ENCODE assay signal across 17 mouse cellular contexts in genomic region chr9:69345550-69345949, GRCm38 (mm10). TPM values are rescaled to one million over a fixed set of nuclear protein-coding genes. Genes with fewer than 3 reads are reported as not detected.
A peak's percentile ranks its signal among the peaks of the same experiment; 100 is the strongest.
DNase-seq lines count a peak whose midpoint lies in the region; ATAC-seq and TF ChIP-seq lines count a peak whose summit lies in the region.
"Had no signal": no experiment of that assay in that cellular context is flagged by ENCODE, and none has a peak within 500 bp of the region (broad histone marks: within the 10 kb centered on the region; RNA-seq: fewer than 3 reads in every experiment).

No protein-coding gene starts in this region.

- no peak for TF ChIP-seq CTCF in brain, embryonic 14.5 days (IDR thresholded peaks at IDR 0.05; ENCODE audit: borderline replicate concordance, extremely low read depth, insufficient read depth, insufficient read length)

- ATAC-seq in CD4-positive, CD25-positive, alpha-beta regulatory T cell, adult 4 months = no peak
- ATAC-seq: forebrain, embryonic 13.5 days; forebrain, postnatal 0 days; hindbrain, postnatal 0 days had no signal

- no peak for TF ChIP-seq POLR2A in brain, embryonic 14.5 days (IDR thresholded peaks at IDR 0.05; ENCODE audit: borderline replicate concordance, extremely low read depth, insufficient read depth, insufficient read length, poor library complexity, severe bottlenecking)

- peak; percentile 29 for DNase-seq in CD4-positive, CD25-positive, alpha-beta regulatory T cell, adult 2 months (ENCODE audit: low read depth, low spot score)
- peak; percentile 18 for DNase-seq in brain, embryonic 14.5 days (ENCODE audit: low read depth)
- peak; percentile 49 for DNase-seq in thymus, postnatal 14 days
- DNase-seq in yolk sac, embryonic 10.5 days (ENCODE audit: low spot score) = peak; percentile 19
- no peak for DNase-seq in B cell, adult 2 months
- DNase-seq in lung, postnatal 10 days = no peak
- DNase-seq: adrenal gland, adult 2 months; adrenal gland, postnatal 25 days; cerebellum, adult 2 months; cerebellum, postnatal 10 days; forebrain, postnatal 0 days; gastrocnemius, postnatal 36 days; heart, adult 11 months; heart, postnatal 14 days had no signal

RNA-seq across cellular contexts. Expression of gene Ice2, which starts 52.2 kb away (rescaled TPM):
- 10 to 100 TPM; 24.5 to 31.2 TPM for polyA plus RNA-seq in CD4-positive, CD25-positive, alpha-beta regulatory T cell, adult 4 months (2017; shearing (Covaris generic))
- polyA plus RNA-seq in brain, embryonic 14.5 days (2012; rRNA removed) = 9.1 and 9.2 TPM in 2 replicates

Comparison
In these comparisons a context has a peak if more than half of its experiments do, and no peak if none do; other contexts are left out.
1. DNase-seq: peak in CD4-positive, CD25-positive, alpha-beta regulatory T cell, adult 2 months (single experiment), brain, embryonic 14.5 days (single experiment), thymus, postnatal 14 days (single experiment) and yolk sac, embryonic 10.5 days (single experiment); none in B cell, adult 2 months (0 of 2) and lung, postnatal 10 days (single experiment).